Mouse (Mus musculus) cerebellum, adult 2 months (tissue): ENCODE data around the gene Ssr2.

Source experiments
- CTCF ChIP-seq: fragments of 200-500 bp; IDR thresholded peaks from 2 replicates; pipeline ENCODE4 v1.5.1; 2011; ENCODE audit warnings: low read depth, mild to moderate bottlenecking, control low read depth, low read length, moderate library complexity, borderline replicate concordance; ENCODE audit not compliant: insufficient read depth
- POLR2A ChIP-seq: fragments of 200-500 bp; IDR thresholded peaks from 2 replicates; pipeline ENCODE4 v1.6.1; 2011; ENCODE audit warnings: low read length, control low read depth, borderline replicate concordance; ENCODE audit not compliant: insufficient read depth

- no peak for TF ChIP-seq POLR2A
- TF ChIP-seq CTCF: no peak
Measured at GRCm38 (mm10) chr3:88537146-88537545, 38.5 kb upstream of the Ssr2 start.
